In the genomic region with DNA sequence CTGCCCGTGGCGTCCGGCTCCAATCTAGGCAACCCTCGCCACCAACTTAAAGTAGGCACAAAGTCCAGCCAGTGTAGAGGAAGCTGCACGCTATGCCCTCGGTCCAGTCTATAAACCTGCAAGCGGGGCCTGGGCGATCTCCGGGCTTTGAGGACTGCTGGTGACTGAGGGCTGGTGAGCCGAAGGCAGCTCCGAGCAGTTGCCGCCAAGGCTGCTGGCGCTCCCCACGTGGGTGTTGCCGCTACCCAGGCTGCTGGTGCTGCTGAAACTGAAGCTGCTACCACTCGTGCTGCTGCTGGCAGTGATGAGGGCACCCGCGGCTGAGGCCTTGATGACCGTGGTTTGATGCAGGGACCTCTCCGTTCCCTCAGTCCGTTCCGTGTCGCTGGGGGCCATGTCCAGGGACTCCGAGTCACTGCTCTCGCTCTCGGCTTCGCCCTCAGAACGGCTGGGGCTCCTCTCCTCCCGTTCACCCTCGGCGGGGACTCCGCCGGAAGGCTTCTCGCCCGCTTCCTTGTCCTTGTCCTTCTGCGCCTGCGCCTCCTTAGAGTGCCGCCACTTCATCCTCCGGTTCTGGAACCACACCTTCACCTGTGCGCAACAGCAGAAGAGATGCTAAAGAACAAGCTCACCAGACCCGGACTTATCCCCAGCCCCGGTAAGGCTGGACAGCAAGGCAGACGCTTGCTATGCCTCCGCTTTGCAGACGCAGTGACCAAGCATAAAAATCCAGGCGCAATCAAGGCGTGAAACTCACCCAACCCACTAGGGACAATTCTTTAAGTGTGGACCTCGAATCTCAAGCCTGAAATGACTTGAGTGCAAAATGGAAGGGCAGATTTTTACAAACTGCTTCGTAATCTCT, we compare ENCODE assay signal across 8 mouse cellular contexts. TPM values are rescaled to one million over a fixed set of nuclear protein-coding genes. Genes with fewer than 3 reads are reported as not detected.
DNase-seq lines count a peak whose midpoint lies in the region; ATAC-seq and TF ChIP-seq lines count a peak whose summit lies in the region.

No protein-coding gene starts in this region.

- ATAC-seq in forebrain, embryonic 16.5 days: peak; percentile 66
- ATAC-seq in liver, embryonic 12.5 days: no peak

- no peak for DNase-seq in kidney, adult 2 months
- DNase-seq in kidney, adult 8-10 months: no peak
- DNase-seq in brain, embryonic 14.5 days (ENCODE audit: low read depth): peak; percentile 76
- peak; percentile 65 for DNase-seq in retina, postnatal 1 day
- DNase-seq in thymus, postnatal 14 days: no peak
- DNase-seq in gastrocnemius, postnatal 14 days: no peak

- intact Hi-C loops in gastrocnemius, postnatal 14 days (cut with DNase I; ENCODE audit: low total_unique reads): no loop called here

- WGBS in kidney, adult 2 months: 22% methylated on average over 49 of the region's 49 CpGs
- WGBS in forebrain, embryonic 16.5 days: under 1% methylated on average over 49 of the region's 49 CpGs
- 45% methylated on average over 49 of the region's 49 CpGs for WGBS in liver, embryonic 12.5 days (ENCODE audit: insufficient replicate concordance)

- H3K36me3 ChIP-seq in kidney, adult 2 months (ENCODE audit: control insufficient read depth, insufficient read depth, low read length): no peaks in the 10 kb centered on the region
- no peaks in the 10 kb centered on the region for H3K36me3 ChIP-seq in forebrain, embryonic 16.5 days (ENCODE audit: control insufficient read depth, insufficient read depth)
- H3K36me3 ChIP-seq in liver, embryonic 12.5 days: peaks cover 18% of the 10 kb centered on the region

- no peaks in the 10 kb centered on the region for H3K4me1 ChIP-seq in kidney, adult 2 months (ENCODE audit: control insufficient read depth, insufficient read depth, low read length)
- peaks cover 23% of the 10 kb centered on the region for H3K4me1 ChIP-seq in forebrain, embryonic 16.5 days (replicated peaks; ENCODE audit: control insufficient read depth, insufficient read depth, low read length)
- peaks cover 15% of the 10 kb centered on the region for H3K4me1 ChIP-seq in liver, embryonic 12.5 days

- H3K9ac ChIP-seq in forebrain, embryonic 16.5 days (replicated peaks; ENCODE audit: low read depth, low read length): peak overlapping the region; percentile 53
- H3K9ac ChIP-seq in liver, embryonic 12.5 days: peak overlapping the region; percentile 56

- TF ChIP-seq POLR2A in kidney, adult 2 months (IDR thresholded peaks at IDR 0.05; ENCODE audit: low read depth, low read length): no peak
- no peak for TF ChIP-seq POLR2A in brain, embryonic 14.5 days (IDR thresholded peaks at IDR 0.05; ENCODE audit: borderline replicate concordance, extremely low read depth, insufficient read depth, insufficient read length, poor library complexity, severe bottlenecking)

- no peak for TF ChIP-seq CTCF in kidney, adult 2 months (conservative IDR thresholded peaks at IDR 0.05; ENCODE audit: insufficient read depth, insufficient read length, low read depth, low read length)
- TF ChIP-seq CTCF in brain, embryonic 14.5 days (IDR thresholded peaks at IDR 0.05; ENCODE audit: borderline replicate concordance, extremely low read depth, insufficient read depth, insufficient read length): no peak

- peak overlapping the region; percentile 1; the same call in 1 of the 2 replicates for H3K4me3 ChIP-seq in kidney, adult 2 months (ENCODE audit: insufficient read depth, low read depth, low read length)
- peak overlapping the region; percentile 48 for H3K4me3 ChIP-seq in forebrain, embryonic 16.5 days (replicated peaks; ENCODE audit: low read length)
- H3K4me3 ChIP-seq in liver, embryonic 12.5 days: peak overlapping the region; percentile 71

- H3K27me3 ChIP-seq in kidney, adult 2 months (replicated peaks; ENCODE audit: control insufficient read depth, insufficient read depth, low read length): peaks cover 6% of the 10 kb centered on the region
- H3K27me3 ChIP-seq in forebrain, embryonic 16.5 days (replicated peaks; ENCODE audit: control insufficient read depth, insufficient read depth, low read length): peaks cover 76% of the 10 kb centered on the region
- H3K27me3 ChIP-seq in liver, embryonic 12.5 days (replicated peaks): peaks cover 99% of the 10 kb centered on the region

- no peaks in the 10 kb centered on the region for H3K9me3 ChIP-seq in forebrain, embryonic 16.5 days (ENCODE audit: control insufficient read depth, low read length)
- H3K9me3 ChIP-seq in liver, embryonic 12.5 days (replicated peaks): no peaks in the 10 kb centered on the region

- peak overlapping the region; percentile 74 for H3K4me2 ChIP-seq in forebrain, embryonic 16.5 days (ENCODE audit: low read length)
- peak overlapping the region; percentile 97 for H3K4me2 ChIP-seq in liver, embryonic 12.5 days

- H3K27ac ChIP-seq in kidney, adult 2 months (ENCODE audit: insufficient read depth, low read depth, low read length): no peak overlapping the region
- no peak overlapping the region for H3K27ac ChIP-seq in forebrain, embryonic 16.5 days (ENCODE audit: low read length)
- peak overlapping the region; percentile 51 for H3K27ac ChIP-seq in liver, embryonic 12.5 days

RNA-seq across cellular contexts. Expression of gene Hlx, which starts 4.8 kb away (rescaled TPM):
- 7.4 and 8.1 TPM in 2 replicates for polyA plus RNA-seq in kidney, adult 2 months (2012; rRNA removed)
- polyA plus RNA-seq in brain, embryonic 14.5 days (2012; rRNA removed): 0.92 and 2.0 TPM in 2 replicates
- polyA plus RNA-seq in forebrain, embryonic 16.5 days (2015; fragmentation: Nextera tagmentation; extraction: Ambion mirVana): 1.8 and 2.1 TPM in 2 replicates
- polyA plus RNA-seq in liver, embryonic 12.5 days (2016; fragmentation: Nextera tagmentation; extraction: Ambion mirVana): 26.5 and 31.2 TPM in 2 replicates
- 10 to 100 TPM; 22.9 to 24.1 TPM for total RNA-seq in gastrocnemius, postnatal 14 days (2021)

Comparison
In these comparisons a context has a peak if more than half of its experiments do, and no peak if none do; other contexts are left out.
1. DNase-seq: peak in brain, embryonic 14.5 days (single experiment) and retina, postnatal 1 day (single experiment); none in kidney, adult 2 months (single experiment), kidney, adult 8-10 months (0 of 2), thymus, postnatal 14 days (single experiment) and gastrocnemius, postnatal 14 days (single experiment).
2. H3K4me3 ChIP-seq: peak in every context shown above with its lines; median percentile 71 in liver, embryonic 12.5 days; 48 in forebrain, embryonic 16.5 days; 1 in kidney, adult 2 months.